Mouse (Mus musculus) heart, postnatal 14 days (tissue): ENCODE measurements around the gene Trmu. TPM values are rescaled to one million over a fixed set of nuclear protein-coding genes. Genes with fewer than 3 reads are reported as not detected.

ENCODE experiments used
- total RNA-seq, 2 experiments: library from RNA; stranded (reverse); gene quantifications; 2 replicates each; pipeline ENCODE4 v1.2.3; 2021

Gene Trmu
- total RNA-seq, 2 experiments from 2014 or later, result 25.9 to 28.7 TPM

Other genes with a start within 250 kb of the Trmu start
- 10 to 100 TPM; 50.7 to 60.1 TPM for gene Ppara, start 144.3 kb upstream of the Trmu start, total RNA-seq
- 10 to 100 TPM; 31.0 to 33.8 TPM for gene Cdpf1, start 67.6 kb upstream of the Trmu start, total RNA-seq
- gene Pkdrej, start 57.6 kb upstream of the Trmu start, total RNA-seq, result 1 to 10 TPM; 2.0 to 2.1 TPM
- gene Ttc38, start 47.0 kb upstream of the Trmu start, total RNA-seq, result 10 to 100 TPM; 12.4 to 13.3 TPM
- 1 to 10 TPM; 1.4 to 2.3 TPM for gene Gtse1, start 19.6 kb upstream of the Trmu start, total RNA-seq
- gene Celsr1, start 154.5 kb downstream of the Trmu start, total RNA-seq, result 10 to 100 TPM in 1 of 2 experiments, 1 to 10 TPM in 1; 10.0 to 11.5 TPM
- gene Gramd4, start 178.4 kb downstream of the Trmu start, total RNA-seq, result 10 to 100 TPM; 32.4 to 35.0 TPM